Mouse (Mus musculus) thymus, adult 2 months (tissue): Measurements from ENCODE around the gene Tomm6. TPM values are rescaled to one million over a fixed set of nuclear protein-coding genes. Genes with fewer than 3 reads are reported as not detected.
A peak's percentile ranks its signal among the peaks of the same experiment; 100 is the strongest.
"Not testable (repeated sequence)": the region's sequence is repeated elsewhere in the genome, so short reads cannot be mapped to it uniquely, and the experiment has no call there.

Source experiments
- DNase-seq: peaks from one replicate; pipeline ENCODE4 v3.0.0; 2021
- H3K27ac ChIP-seq: fragments of 200-500 bp; 2 replicates; pipeline ENCODE4 v1.5.1; 2012; ENCODE audit warnings: low read length, control low read depth; ENCODE audit not compliant: control insufficient read depth, insufficient read depth
- H3K27me3 ChIP-seq: fragments of 200-500 bp; 2 replicates; pipeline ENCODE4 v1.6.1; 2012; ENCODE audit warnings: mild to moderate bottlenecking, low read length, moderate library complexity, mixed read lengths; ENCODE audit not compliant: control insufficient read depth, insufficient read depth
- H3K36me3 ChIP-seq: fragments of 200-500 bp; 2 replicates; pipeline ENCODE4 v1.6.1; 2012; ENCODE audit warnings: mild to moderate bottlenecking, low read length, moderate library complexity; ENCODE audit not compliant: control insufficient read depth, insufficient read depth
- H3K4me1 ChIP-seq: fragments of 200-500 bp; replicated peaks from 2 replicates; pipeline ENCODE4 v1.6.1; 2012; ENCODE audit warnings: low read length; ENCODE audit not compliant: control insufficient read depth, insufficient read depth
- H3K4me3 ChIP-seq: fragments of 200-500 bp; 2 replicates; pipeline ENCODE4 v1.5.1; 2012; ENCODE audit warnings: mild to moderate bottlenecking, low read length, control low read depth, moderate library complexity; ENCODE audit not compliant: control insufficient read depth, insufficient read depth
- CTCF ChIP-seq: fragments of 200-500 bp; IDR thresholded peaks from 2 replicates; pipeline ENCODE4 v1.5.1; 2012; ENCODE audit warnings: mild to moderate bottlenecking, control low read depth, low read length, moderate library complexity, borderline replicate concordance; ENCODE audit not compliant: control insufficient read depth, poor library complexity, insufficient read depth; ENCODE audit errors: extremely low read depth
- POLR2A ChIP-seq: fragments of 200-500 bp; IDR thresholded peaks from 2 replicates; pipeline ENCODE4 v1.6.1; 2012; ENCODE audit warnings: mild to moderate bottlenecking, low read length, control low read depth, moderate library complexity; ENCODE audit not compliant: control insufficient read depth, poor library complexity, insufficient read depth; ENCODE audit errors: extremely low read depth
- WGBS: fragments of 180-500 bp; shearing (Covaris S2); methylation state at CpG from one replicate; pipeline ENCODE4 v1.1.7; 2018; 5-methylcytosine and 5-hydroxymethylcytosine counted together
- polyA plus RNA-seq: library from polyadenylated mRNA; depleted of rRNA; stranded (reverse); fragments of >200 nt; gene quantifications from 2 replicates; pipeline ENCODE4 v1.2.3, GENCODE M21; 2012; rRNA removed

The Tomm6 gene
- polyA plus RNA-seq, 1 experiment: 90.5 TPM

DNA sequence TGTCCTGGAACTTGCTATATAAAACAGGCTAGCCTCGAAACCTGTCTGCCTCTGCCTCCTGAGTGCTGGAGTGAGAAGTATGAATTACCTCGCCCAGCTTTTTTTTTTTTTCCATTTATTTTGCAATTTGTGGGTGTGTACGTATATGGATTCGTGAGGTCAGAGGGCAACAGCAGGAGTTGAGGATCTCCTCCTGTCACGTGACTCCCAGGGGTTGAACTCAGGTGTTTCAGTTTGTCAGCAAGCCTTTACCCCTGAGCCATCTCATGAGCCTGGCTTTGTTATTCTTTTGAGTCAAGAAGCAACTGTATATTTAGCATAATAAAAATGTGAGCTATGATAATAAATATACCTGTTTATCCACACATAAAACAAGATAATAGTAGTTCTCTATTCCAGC is 32.5 kb downstream of the Tomm6 start:
- Histone ChIP-seq H3K27ac (no peak overlapping the region), H3K4me1 (no peaks in the 10 kb centered on the region), H3K27me3 (no peaks in the 10 kb centered on the region), H3K36me3 (no peaks in the 10 kb centered on the region), H3K4me3 (no peak overlapping the region)
- 96% methylated on average over 5 of the region's 5 CpGs for WGBS
- TF ChIP-seq CTCF (no peak), POLR2A (no peak)
- no peak for DNase-seq

DNA sequence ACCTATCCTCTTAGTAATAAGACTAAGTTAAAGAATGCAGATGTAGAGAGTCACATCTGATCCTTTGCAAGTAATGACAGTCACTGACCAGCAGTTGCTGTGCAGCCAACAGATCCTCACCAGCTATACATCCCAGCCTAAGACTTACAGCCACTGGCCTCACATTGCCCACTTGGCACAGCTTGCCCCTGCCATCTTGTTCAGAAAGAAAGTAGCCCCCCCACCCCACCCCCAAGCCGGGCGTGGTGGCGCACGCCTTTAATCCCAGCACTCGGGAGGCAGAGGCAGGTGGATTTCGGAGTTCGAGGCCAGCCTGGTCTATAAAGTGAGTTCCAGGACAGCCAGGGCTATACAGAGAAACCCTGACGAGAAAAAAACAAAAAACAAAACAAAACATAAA is 33.8 kb downstream of the Tomm6 start:
- not testable (repeated sequence) for DNase-seq, H3K4me3 ChIP-seq
- WGBS: 96% methylated on average over 8 of the region's 8 CpGs

DNA sequence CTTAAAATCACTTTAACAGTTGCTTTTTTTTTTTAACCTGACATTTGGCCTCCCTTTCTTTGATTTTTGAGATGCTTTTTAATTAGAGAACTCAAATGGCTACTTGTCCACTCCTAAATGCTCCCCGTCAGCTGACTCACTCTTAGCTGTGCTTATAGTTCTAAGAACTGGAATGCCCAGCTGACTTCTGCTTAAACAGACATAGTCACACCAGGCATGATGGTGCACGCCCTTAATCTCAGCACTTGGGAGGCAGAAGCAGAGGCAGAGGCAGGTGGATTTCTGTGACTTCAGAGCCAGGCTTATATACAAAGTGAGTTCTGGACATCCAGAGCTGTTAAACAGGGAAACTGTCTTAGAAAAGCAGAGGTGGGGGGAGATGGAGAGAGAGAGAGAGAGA is 36.2 kb downstream of the Tomm6 start:
- no peak for DNase-seq
- Histone ChIP-seq H3K36me3 (no peaks in the 10 kb centered on the region), H3K27me3 (no peaks in the 10 kb centered on the region), H3K4me3 (no peak overlapping the region), H3K4me1 (no peaks in the 10 kb centered on the region), H3K27ac (no peak overlapping the region)
- TF ChIP-seq POLR2A: no peak
- TF ChIP-seq CTCF: no peak
- WGBS: 91% methylated on average over 2 of the region's 2 CpGs

More for the DNA sequence above, 33.8 kb downstream of the Tomm6 start:
- not testable (repeated sequence) for H3K36me3 ChIP-seq, H3K4me1 ChIP-seq, H3K27ac ChIP-seq, H3K27me3 ChIP-seq

DNA sequence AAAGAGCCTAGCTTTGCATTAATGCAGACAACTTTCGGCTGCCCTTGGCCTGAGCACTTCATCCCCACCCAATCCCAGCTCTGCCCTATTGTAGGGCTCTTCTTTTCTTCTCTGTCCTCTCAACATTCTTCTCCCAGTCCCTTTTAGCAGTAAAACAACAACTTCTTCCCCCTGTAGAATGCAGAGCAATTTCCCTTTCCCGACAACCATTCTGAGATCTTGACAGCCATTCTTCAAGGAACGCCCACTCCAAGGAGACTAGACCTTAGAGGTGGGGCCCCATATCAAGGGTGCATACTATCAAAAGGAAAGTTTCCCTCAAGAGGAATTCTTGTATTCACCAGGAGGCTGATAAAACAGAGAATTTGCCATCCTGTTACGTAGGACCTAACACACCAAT is 39.2 kb downstream of the Tomm6 start:
- TF ChIP-seq POLR2A: no peak
- TF ChIP-seq CTCF: no peak
- H3K4me1 ChIP-seq: no peaks in the 10 kb centered on the region
- H3K27ac ChIP-seq: no peak overlapping the region
- WGBS: 93% methylated on average over 4 of the region's 4 CpGs
- no peak overlapping the region for H3K4me3 ChIP-seq
- no peaks in the 10 kb centered on the region for H3K27me3 ChIP-seq
- DNase-seq: no peak
- H3K36me3 ChIP-seq: no peaks in the 10 kb centered on the region

DNA sequence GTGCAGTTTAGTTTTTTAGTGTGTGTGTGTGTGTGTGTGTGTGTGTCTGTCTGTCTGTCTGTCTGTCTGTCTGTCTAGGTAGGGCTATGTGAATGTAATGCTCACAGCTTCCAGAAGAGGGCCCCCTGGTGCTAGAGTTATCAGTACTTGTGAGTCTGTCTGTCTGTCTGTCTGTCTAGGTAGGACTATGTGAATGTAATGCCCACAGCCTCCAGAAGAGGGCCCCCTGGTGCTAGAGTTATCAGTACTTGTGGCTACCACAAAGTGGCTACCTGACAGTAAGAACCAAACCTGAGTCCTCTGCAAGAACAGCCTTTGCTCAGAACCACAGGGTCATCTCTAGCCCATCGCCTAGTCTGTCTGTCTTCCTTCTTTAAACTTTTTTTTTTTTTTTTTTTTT is 41.5 kb downstream of the Tomm6 start:
- no peak overlapping the region for H3K4me3 ChIP-seq
- DNase-seq: peak; percentile 56
- TF ChIP-seq CTCF (no peak), POLR2A (no peak)
- 90% methylated on average over 1 of the region's 1 CpGs for WGBS
- H3K27ac ChIP-seq: no peak overlapping the region
- H3K36me3 ChIP-seq: no peaks in the 10 kb centered on the region
- no peaks in the 10 kb centered on the region for H3K4me1 ChIP-seq
- no peaks in the 10 kb centered on the region for H3K27me3 ChIP-seq

DNA sequence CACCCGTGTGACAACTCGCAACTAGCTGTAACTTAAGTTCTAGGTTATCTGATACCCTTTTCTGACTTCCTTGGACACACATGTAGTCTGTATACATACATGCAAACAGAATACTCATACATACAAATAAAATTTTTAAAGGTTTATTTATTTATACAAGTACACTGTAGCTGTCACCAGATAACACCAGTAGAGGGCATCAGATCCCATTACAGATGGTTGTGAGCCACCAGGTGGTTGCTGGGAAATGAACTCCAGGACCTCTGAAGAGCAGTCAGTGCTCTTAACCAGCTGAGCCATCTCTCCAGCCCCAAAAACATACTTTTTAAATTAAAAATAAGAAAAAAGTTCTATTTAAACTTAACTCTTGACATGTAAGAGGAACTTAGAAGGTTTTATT is 45.2 kb downstream of the Tomm6 start:
- Histone ChIP-seq H3K27me3 (no peaks in the 10 kb centered on the region), H3K4me3 (no peak overlapping the region), H3K27ac (no peak overlapping the region), H3K36me3 (no peaks in the 10 kb centered on the region), H3K4me1 (no peaks in the 10 kb centered on the region)
- peak; percentile 18 for DNase-seq
- no peak for TF ChIP-seq POLR2A
- TF ChIP-seq CTCF: no peak
- WGBS: 97% methylated on average over 2 of the region's 2 CpGs

Other genes with a start within 250 kb of the Tomm6 start
- 68.2 and 74.3 TPM in 2 replicates for gene Taf8, start 186.1 kb downstream of the Tomm6 start, polyA plus RNA-seq
- 1,622 and 2,069 TPM in 2 replicates for gene Ccnd3, start 183.3 kb downstream of the Tomm6 start, polyA plus RNA-seq
- gene Bysl, start 76.9 kb downstream of the Tomm6 start, polyA plus RNA-seq: 14.2 and 16.9 TPM in 2 replicates
- gene Med20, start 76.8 kb downstream of the Tomm6 start, polyA plus RNA-seq: 46.1 and 56.4 TPM in 2 replicates
- gene Gm20517, start 76.8 kb downstream of the Tomm6 start, polyA plus RNA-seq: 2.8 and 4.5 TPM in 2 replicates
- gene Usp49, start 57.7 kb downstream of the Tomm6 start, polyA plus RNA-seq: 12.5 and 17.2 TPM in 2 replicates
- 7.0 and 7.1 TPM in 2 replicates for gene Frs3, start 644 bp upstream of the Tomm6 start, polyA plus RNA-seq
- gene Gm21981, start 6.1 kb upstream of the Tomm6 start, polyA plus RNA-seq: 1.0 and 1.4 TPM in 2 replicates
- gene Prickle4, start 6.3 kb upstream of the Tomm6 start, polyA plus RNA-seq: 4.0 and 5.5 TPM in 2 replicates
- gene Pgc, start 38.5 kb upstream of the Tomm6 start, polyA plus RNA-seq: 4.4 and 6.0 TPM in 2 replicates
- gene Tfeb, start 48.6 kb upstream of the Tomm6 start, polyA plus RNA-seq: 25.3 and 25.5 TPM in 2 replicates
- gene Mdfi, start 146.3 kb upstream of the Tomm6 start, polyA plus RNA-seq: 18.9 and 19.8 TPM in 2 replicates
- gene Foxp4, start 236.3 kb upstream of the Tomm6 start, polyA plus RNA-seq: 194 and 212 TPM in 2 replicates